Mouse (Mus musculus) kidney, postnatal 14 days (tissue): ENCODE results near the gene Pla2g16.

ENCODE experiments used
- DNase-seq: peaks from one replicate; pipeline ENCODE4 v3.0.0; 2022; ENCODE audit warnings: mixed read lengths

Gene Pla2g16

DNA sequence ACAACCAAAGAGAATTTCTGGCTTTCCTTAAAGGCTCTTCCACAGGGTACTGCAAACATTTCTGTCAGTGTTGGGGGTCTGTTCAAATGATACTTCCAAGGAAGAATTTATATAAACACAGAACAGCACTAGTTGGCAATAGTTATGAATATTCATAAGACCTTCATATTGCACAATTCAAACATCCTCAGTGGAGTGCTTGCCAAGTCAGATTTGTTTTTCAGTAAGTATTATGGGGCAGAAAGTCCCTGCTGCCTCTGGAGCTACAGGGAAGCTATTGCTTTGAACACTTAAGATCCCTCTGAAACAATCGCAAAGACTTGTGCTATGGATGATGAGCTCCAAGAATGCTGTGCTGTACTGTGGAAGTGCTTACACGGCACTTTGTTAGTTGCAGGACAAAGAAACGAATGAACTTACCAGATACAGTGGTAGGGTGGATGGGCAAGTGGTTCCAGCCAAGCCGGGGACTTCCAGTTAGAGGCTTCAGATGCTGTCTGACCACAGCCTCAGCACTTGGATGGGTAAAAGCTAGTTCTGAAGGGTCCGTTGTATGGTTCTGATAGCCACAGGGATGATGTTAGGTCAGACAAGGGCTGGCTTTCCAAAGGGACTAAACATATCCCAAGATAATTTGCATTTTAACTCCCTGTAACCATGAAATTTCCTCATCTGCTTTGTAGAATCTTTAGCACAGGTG is 59.1 kb downstream of the Pla2g16 start:
- DNase-seq: no peak

DNA sequence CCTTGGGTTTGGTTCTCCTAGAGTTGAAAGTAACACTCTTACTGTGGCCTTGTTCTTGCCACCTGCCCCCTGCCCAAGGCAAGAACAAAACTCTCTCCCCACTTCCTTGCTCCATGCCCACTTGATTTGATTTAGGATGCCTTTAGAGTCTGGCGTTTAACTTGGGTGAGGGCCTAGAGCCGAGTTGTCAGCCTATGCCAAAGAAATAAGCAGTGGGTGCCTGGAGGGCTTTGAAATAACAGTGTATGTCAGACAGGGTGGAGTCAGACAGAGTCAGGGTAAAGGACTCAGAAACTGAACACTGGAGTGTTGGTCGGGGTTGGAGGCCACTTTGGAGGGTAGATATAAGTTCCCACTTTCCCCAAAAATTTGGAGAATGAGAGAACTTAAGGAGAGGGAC is 59.8 kb downstream of the Pla2g16 start:
- no peak for DNase-seq

DNA sequence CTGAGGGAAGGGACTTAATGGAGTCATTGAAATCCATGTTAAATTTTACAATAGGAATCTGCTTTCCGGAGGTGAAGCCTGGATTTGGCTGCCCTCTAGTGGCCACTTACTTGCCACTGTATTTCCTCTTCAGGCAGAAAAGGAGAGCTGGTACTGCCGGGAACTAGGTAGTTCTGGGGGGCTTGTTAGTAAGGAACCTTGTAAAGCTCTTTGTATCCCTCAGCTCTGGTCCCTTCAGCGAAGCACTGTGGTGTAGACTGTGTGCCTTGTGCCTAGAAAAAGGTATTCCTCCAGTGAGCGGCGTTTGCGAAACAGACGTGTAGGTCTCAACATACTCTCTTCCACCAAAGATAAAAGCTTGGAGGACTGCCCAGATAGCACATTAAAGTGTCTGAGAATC is 60.4 kb downstream of the Pla2g16 start:
- peak; percentile 76 for DNase-seq

DNA sequence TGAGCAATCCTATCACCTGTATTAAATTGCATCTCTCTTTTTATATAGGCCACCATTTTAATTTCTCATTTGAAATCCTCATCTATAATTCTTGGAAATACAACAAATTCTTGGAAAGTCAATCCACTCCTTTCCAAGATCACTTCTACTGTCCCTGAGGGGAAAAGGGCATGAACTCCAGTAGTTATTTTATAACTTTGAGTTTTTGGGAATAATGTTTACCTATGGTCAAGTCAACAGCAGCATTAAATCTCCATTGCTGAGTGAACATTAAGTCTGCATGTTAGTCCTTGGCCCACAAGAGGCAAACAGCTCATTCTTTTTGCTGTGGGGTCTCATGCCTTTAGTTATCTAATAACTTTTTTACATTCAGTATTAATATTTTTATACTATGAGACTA is 75.8 kb downstream of the Pla2g16 start:
- DNase-seq: no peak

DNA sequence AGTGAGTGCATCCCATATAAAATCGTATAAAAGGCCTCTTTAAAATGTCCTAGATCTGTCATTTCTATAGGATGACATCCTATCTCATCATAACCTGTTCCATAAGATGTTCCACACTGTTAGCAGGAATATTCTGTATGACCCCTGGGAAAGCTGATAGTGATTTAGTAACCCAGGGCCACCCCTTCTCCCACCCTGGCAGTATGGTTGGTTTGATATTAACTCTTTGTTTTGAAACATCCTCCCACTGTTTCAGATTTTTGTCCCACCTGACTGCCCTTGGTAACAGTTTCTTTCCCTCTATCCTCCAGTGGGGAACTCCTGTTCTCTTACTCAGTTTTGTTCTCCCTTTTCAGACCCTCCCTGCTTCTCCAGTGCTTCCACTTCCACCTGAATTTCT is 76.5 kb downstream of the Pla2g16 start:
- no peak for DNase-seq
